Mouse (Mus musculus): Measurements from ENCODE around the gene Immp2l. TPM values are rescaled to one million over a fixed set of nuclear protein-coding genes. Genes with fewer than 3 reads are reported as not detected.
"Not testable (repeated sequence)": the region's sequence is repeated elsewhere in the genome, so short reads cannot be mapped to it uniquely, and the experiment has no call there.

Gene Immp2l
- polyA plus RNA-seq (2017; shearing (Covaris generic)), result 10 to 100 TPM; 13.8 to 18.7 TPM

DNA sequence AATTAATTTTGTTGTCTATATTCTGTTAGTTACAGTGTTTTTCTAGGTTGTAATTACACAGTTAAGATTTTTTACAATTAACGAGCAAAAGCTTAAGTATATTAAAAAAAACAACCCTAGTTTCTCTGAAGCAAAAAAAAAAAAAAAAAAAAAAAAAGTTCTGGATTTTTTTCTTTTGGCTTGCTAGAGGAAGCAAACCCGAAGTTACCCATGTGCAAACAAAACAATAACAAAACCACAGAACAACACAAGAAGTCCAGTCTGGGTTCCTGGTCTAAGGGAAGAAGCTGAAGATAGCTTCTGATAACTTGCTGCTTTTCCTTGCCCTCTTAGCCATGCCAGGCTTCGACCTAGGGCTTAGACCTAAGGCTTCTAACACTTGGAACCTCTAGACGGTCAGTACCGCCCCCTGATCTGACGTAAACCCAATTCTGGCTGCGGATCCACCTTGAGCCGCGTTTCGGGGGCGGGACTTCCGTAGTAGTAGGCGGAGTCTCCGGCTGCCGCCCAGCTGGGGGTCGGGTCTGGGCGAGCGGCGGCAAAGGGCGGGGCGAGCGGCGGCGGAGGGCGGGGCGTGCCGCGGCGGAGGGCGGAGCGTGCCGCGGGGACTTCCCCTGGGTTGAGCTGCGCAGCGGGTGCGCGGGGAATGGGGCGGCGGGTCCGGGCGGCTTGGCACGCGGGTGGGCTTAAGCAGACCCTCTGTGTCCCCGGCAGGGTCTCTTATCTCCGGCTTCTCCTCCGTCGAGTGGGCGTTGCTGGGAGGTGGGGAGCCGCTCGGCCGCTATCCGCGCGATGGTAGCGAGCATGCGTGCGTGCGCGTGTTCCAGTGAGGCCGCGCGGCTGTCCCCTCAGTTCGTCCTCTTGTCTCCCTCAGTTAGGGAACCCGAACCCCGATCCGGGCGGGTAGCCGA is at the start of gene Immp2l:
TSS of gene Immp2l (plus strand) at position 580 of the 911 bp plus-strand sequence.
- ATAC-seq, result peak; percentile 95

DNA sequence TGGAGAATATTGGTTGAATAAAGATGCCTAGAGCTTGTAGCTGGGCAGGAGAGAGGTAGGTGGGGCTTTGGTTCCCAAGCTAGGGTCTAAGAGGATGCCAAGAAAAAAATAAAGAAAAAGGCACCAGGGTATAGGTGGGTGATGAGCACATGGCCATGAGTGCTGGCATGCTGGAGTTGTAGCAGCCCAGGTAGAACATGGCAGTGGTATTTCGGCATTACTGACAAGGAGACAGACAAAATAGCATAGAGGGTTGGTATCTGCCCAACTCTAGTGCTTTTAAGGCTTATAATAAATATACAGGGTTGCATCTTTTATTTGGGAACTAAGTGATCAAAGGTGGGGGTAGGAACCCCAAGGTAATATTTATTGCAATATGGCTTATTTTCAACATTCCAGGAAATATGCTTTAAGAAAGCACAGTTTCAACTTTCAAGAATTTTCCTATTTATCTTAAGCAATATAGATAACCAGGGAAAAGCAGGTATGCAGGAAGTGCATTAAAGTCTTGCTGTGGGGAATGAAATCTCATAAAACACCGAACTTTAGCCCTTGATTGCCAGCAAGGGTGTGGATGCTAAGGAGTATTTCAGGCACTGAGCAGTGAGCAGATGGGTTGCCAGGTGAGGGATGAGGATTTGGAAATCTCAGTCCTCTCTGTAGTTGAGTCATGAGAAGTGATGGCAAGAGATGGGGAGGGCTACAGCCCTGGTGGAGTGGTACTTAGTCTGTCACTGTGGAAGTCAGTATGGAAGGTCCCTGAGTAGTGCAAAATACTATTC is 45.0 kb upstream of the Immp2l start:
- no peak for ATAC-seq

GRCm38 (mm10) chr12:40979716-40980115 is 44.2 kb upstream of the Immp2l start:
- ATAC-seq, result no peak

- ATAC-seq, result no peak
These were observed 43.7 kb upstream of the Immp2l start for GRCm38 (mm10) chr12:40980160-40980559.

GRCm38 (mm10) chr12:40983021-40983420 is 40.9 kb upstream of the Immp2l start:
- ATAC-seq, result no peak

- ATAC-seq, result no peak
These were observed 39.2 kb upstream of the Immp2l start for GRCm38 (mm10) chr12:40984735-40985134.

DNA sequence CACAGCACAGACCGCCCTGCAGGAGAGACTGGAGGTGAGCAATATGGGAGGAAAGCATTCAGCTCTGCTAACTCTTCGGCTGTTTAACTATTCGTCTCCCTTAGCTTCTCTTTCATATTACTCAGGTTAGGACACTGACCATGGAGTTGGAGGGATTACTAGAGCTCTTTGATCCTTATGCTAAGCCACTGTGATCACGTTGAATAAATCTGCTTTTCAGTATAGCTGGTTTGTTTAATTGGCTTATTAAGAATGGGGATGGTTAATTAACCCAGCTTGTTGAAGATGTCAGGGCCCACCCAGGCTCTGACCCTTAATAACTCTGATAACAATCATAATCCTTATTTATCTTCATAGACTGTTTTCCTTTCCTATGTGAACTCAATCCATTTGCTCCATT is 38.1 kb upstream of the Immp2l start:
- ATAC-seq, result no peak

DNA sequence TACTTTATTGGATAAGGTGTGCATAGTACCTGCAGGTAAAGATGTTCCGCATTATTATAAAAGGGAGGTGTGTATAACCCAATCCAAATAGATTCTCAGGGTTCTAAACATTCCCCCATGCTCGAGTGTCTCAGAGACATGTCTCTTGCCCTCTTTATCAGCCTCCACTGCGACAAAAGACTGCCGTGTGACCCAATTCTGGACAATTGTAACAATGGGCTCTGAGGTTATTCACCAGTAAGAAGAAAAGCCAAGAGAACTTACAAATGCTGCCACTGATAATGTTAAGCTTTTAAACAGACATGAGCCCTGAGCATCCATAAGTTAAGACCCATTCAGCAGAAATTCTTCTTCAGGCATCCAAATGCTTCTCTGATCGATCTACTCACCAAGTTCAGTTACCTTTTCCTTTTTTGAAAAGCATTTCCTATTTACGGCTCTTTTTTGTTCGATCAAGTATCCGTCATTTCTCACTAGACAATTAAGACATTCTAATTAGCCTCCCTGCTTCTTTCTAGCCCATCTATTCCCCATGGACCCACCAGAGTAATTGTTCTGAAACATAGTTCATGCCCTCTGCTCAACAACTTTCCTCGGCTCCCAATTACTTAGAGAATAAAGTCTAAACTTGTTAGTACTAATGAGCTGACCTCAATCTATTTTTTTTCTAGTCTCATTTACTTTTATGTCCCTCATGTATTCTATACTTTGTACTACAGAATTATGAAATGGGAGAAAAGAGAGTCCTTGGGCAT is 35.4 kb upstream of the Immp2l start:
- ATAC-seq, result no peak

- no peak for ATAC-seq
These were observed 32.2 kb upstream of the Immp2l start for GRCm38 (mm10) chr12:40991647-40992046.

DNA sequence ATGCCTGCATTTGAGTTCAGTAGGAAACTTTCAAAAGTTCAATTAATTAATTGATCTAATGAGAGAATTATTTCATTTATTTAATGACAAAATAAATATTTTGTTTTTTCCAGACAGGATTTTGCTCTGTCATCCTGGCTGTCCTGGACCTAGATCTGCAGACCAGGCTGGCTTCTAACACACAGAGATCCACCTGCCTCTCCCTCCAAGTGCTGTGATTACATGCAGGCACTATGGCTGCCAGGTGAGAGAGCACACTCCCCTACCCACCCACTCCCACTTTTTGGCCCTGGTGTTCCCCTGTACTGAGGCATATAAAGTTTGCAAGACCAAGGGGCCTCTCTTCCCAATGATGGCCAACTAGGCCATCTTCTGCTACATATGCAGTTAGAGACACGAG is 31.7 kb upstream of the Immp2l start:
- ATAC-seq, result not testable (repeated sequence)

- no peak for ATAC-seq
These were observed 29.0 kb upstream of the Immp2l start for GRCm38 (mm10) chr12:40994846-40995245.

DNA sequence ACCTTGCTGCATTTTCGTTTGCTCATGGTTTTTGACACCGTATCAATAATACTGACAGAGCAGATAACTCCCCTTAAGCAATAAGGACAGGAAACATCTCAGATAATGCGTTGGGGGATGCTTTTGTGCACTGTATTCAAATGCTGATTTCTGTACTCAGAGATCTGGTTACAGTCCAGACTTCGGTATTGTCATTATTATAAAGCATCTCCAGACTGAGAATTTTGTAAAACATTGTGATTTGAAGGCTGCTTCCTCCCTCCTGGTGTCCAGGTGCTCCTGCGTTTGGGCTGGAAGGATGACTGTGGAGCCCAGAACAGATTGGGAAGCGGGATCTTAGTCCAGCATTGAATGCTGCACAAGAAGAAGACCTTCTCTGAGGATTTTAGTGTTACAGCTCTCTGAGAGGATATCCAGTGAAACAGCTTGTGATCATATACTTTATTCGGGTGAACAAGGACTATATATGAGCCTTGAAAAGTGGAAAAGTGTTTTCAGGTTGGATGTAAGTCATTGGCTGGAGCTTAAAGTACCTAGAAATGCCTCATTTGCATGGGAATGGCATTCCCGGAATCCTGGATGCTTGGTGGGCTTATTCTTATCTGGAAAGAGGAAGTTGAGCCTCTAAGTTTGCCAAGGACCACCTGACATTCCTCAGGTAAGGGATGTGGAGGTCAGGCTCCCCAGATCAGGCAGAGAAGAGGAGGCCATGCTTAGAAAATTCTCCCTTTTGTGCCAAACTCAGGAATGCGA is 28.1 kb upstream of the Immp2l start:
- ATAC-seq, result no peak

DNA sequence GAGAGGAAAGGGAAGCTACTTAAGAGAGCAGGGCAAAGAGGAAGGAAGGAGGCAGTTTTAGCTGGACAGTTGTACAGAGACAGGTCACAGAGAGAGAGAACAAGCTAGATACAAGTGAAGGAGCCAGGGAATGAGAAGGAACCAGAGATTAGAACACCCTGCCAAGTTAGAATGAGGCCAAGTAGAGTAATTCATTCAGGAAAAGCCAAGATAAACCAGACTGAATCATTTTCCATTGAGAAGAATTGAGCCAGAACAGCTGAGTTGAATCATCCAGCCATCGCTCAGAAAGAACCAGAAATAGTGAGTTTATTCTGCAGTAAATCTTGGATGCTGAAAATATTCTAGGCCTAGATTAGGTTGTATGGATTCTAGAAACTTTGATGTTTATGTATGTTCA is 1.4 kb upstream of the Immp2l start:
- no peak for ATAC-seq

DNA sequence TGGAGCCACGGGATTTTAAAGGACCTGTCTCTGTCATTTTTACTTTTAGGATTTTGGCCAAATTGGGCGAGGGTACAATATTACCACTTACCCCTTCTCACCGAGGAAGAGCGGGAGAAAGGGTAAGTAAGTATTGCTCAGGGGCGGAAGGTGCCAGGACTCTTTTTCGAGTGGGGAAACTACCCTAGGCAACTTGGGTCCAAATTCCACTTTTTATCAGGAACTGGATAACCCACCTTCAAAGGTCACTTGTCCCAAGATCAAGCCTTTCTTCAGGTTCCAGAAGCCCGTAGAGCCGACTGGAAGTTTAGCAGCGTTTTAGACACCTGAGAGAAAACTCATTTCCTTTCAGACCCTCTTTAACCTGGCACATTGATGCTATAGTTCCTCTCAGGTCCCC is 622 bp downstream of the Immp2l start:
- no peak for ATAC-seq

DNA sequence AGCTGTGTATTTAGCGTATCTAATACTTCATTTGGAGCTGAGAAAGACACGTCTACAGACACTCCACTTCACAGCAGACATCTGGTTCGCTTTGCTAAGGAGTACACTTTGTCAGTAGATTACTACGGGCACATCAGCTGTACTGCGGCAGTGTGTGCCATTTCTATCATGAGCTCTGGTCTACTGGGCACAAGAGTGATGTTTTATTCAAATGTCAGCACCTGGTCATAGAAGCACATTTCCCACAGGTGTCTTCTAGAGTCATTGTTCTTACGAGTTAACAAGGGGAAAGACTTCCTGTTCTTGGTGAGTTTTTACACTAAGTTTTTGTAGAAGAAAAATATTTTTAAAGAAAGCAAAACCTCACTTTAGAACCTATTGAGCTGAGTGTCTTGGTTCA is 3.6 kb downstream of the Immp2l start:
- ATAC-seq, result no peak

- peak; percentile 80 for ATAC-seq
These were observed 7.2 kb downstream of the Immp2l start for GRCm38 (mm10) chr12:41031119-41031518.

DNA sequence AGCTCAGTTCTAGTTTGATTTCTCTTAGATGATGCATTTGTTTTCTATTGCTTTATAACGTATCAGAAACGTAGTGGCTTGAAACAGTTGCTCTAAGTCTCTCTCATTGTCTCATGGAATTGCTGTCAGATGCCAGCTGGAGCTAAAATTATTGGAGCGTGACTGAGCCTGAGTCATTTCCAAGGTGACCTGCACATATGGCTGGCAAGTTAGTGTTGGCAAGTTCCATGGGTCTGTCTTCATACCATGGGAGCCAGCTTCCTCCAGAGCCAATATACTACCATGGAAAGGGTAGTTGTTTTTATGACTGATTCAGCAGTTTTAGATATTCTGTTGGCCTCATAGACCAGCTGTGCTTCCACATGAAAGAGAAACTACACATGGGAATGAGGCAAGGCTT is 9.3 kb downstream of the Immp2l start:
- ATAC-seq, result no peak

- no peak for ATAC-seq
These were observed 15.9 kb downstream of the Immp2l start for GRCm38 (mm10) chr12:41039834-41040233.

GRCm38 (mm10) chr12:41041737-41042136 is 17.8 kb downstream of the Immp2l start:
- ATAC-seq, result no peak

DNA sequence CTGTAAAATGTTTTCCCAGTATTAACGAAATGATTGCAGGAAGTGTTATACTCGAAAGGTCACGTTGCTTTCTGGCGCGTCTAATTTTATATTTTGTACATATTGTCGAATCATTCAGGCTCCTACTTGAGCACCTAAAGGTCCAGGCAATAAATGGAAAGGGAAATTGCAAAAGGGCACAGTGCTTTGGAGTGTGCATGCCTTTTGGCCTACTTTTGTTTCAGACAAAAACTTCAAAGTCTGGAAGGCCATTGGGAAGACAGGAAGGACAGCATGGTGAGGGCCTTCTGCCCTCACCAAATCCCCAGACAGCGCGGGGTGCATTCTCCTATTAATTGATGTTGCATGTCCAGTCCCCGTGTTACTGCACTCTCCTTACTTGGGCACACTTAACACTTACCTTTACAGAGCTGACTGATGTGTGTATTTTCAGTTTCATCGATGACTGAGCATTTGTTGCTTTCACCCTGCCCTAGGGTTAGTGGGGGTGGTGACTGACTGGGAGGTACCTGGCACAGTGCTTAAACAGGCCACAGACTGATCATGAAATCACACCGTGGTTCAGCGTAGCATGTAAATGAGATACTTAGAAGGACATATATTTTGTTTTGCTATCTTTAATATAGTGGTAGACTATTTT is 20.7 kb downstream of the Immp2l start:
- ATAC-seq, result peak; percentile 34

- ATAC-seq, result no peak
These were observed 23.3 kb downstream of the Immp2l start for GRCm38 (mm10) chr12:41047085-41047766.

All from activated CD4-positive, CD25-positive, alpha-beta regulatory T cell, adult 4 months (primary cell).